ENCODE assay signal across 10 mouse cellular contexts in genomic region chr16:94331886-94332252, GRCm38 (mm10). TPM values are rescaled to one million over a fixed set of nuclear protein-coding genes. Genes with fewer than 3 reads are reported as not detected.
DNase-seq lines count a peak whose midpoint lies in the region; ATAC-seq lines count a peak whose summit lies in the region.
"Had no signal": no experiment of that assay in that cellular context is flagged by ENCODE, and none has a peak within 500 bp of the region (broad histone marks: within the 10 kb centered on the region; RNA-seq: fewer than 3 reads in every experiment).

No protein-coding gene starts in this region.

- H3K27me3 ChIP-seq in heart, embryonic 12.5 days (replicated peaks) = peaks cover under 1% of the 10 kb centered on the region; the same call in 1 of the 2 replicates

- ATAC-seq in heart, embryonic 12.5 days (ENCODE audit: insufficient number of reproducible peaks, low FRiP score) = no peak
- ATAC-seq in activated CD4-positive, CD25-positive, alpha-beta regulatory T cell, adult 4 months = peak; percentile 58

- 59% methylated on average over 5 of the region's 5 CpGs for WGBS in heart, embryonic 12.5 days

- no peak overlapping the region for H3K4me3 ChIP-seq in heart, embryonic 12.5 days
- H3K4me3 ChIP-seq: embryonic facial prominence, embryonic 12.5 days; limb, embryonic 15.5 days had no signal

- H3K36me3 ChIP-seq in heart, embryonic 12.5 days = no peaks in the 10 kb centered on the region
- H3K36me3 ChIP-seq: embryonic facial prominence, embryonic 12.5 days; limb, embryonic 15.5 days had no signal

- DNase-seq in heart, adult 18-20 months = peak; percentile 60 to 89
- DNase-seq in B cell, adult 2 months = peak; percentile 89 to 92
- peak; percentile 79 to 81 for DNase-seq in cerebellum, postnatal 36 days
- DNase-seq in kidney, adult 9 months = peak; percentile 80
- DNase-seq in mesoderm, embryonic 11.5 days (ENCODE audit: low read depth, low spot score) = peak; percentile 52
- DNase-seq in thymus, postnatal 25 days = peak; percentile 65

- no peak overlapping the region for H3K27ac ChIP-seq in heart, embryonic 12.5 days (ENCODE audit: poor library complexity, severe bottlenecking)
- H3K27ac ChIP-seq: embryonic facial prominence, embryonic 12.5 days; limb, embryonic 15.5 days had no signal

- no peak overlapping the region for H3K4me2 ChIP-seq in heart, embryonic 12.5 days
- H3K4me2 ChIP-seq: embryonic facial prominence, embryonic 12.5 days; limb, embryonic 15.5 days had no signal

- no peaks in the 10 kb centered on the region for H3K9me3 ChIP-seq in heart, embryonic 12.5 days (replicated peaks)
- H3K9me3 ChIP-seq: embryonic facial prominence, embryonic 12.5 days; limb, embryonic 15.5 days had no signal

- peaks cover 3% of the 10 kb centered on the region; the same call in 1 of the 2 replicates for H3K4me1 ChIP-seq in heart, embryonic 12.5 days (replicated peaks)

- no peak overlapping the region for H3K9ac ChIP-seq in heart, embryonic 12.5 days
- H3K9ac ChIP-seq: embryonic facial prominence, embryonic 12.5 days; limb, embryonic 15.5 days had no signal

RNA-seq across cellular contexts. Expression of gene Ripply3, which starts 3.6 kb away (rescaled TPM):
- 1 to 10 TPM; 3.7 to 4.0 TPM for total RNA-seq in heart, adult 18-20 months (2021)
- 4.2 and 4.3 TPM in 2 replicates for polyA plus RNA-seq in heart, embryonic 12.5 days (2016; fragmentation: Nextera tagmentation; extraction: Ambion mirVana)
- polyA plus RNA-seq in activated CD4-positive, CD25-positive, alpha-beta regulatory T cell, adult 4 months (2017; shearing (Covaris generic)) = under 1 TPM in 1 of 2 experiments, not detected in 1; 0.36 TPM

RNA-seq across cellular contexts. Expression of gene Hlcs, which starts 18.5 kb away (rescaled TPM):
- 1 to 10 TPM; 7.3 to 9.1 TPM for total RNA-seq in heart, adult 18-20 months (2021)
- 10.3 and 11.0 TPM in 2 replicates for polyA plus RNA-seq in heart, embryonic 12.5 days (2016; fragmentation: Nextera tagmentation; extraction: Ambion mirVana)
- polyA plus RNA-seq in activated CD4-positive, CD25-positive, alpha-beta regulatory T cell, adult 4 months (2017; shearing (Covaris generic)) = 1 to 10 TPM; 6.4 to 7.9 TPM

RNA-seq across cellular contexts. Expression of gene Ttc3, which starts 38.5 kb away (rescaled TPM):
- 10 to 100 TPM; 83.9 to 89.1 TPM for total RNA-seq in heart, adult 18-20 months (2021)
- 212 and 237 TPM in 2 replicates for polyA plus RNA-seq in heart, embryonic 12.5 days (2016; fragmentation: Nextera tagmentation; extraction: Ambion mirVana)
- polyA plus RNA-seq in activated CD4-positive, CD25-positive, alpha-beta regulatory T cell, adult 4 months (2017; shearing (Covaris generic)) = 10 to 100 TPM; 47.7 to 53.5 TPM

RNA-seq across cellular contexts. Expression of gene Pigp, which starts 39.8 kb away (rescaled TPM):
- 100 to 1,000 TPM; 119 to 125 TPM for total RNA-seq in heart, adult 18-20 months (2021)
- 104 and 111 TPM in 2 replicates for polyA plus RNA-seq in heart, embryonic 12.5 days (2016; fragmentation: Nextera tagmentation; extraction: Ambion mirVana)
- 10 to 100 TPM; 57.2 to 72.6 TPM for polyA plus RNA-seq in activated CD4-positive, CD25-positive, alpha-beta regulatory T cell, adult 4 months (2017; shearing (Covaris generic))
